Mouse (Mus musculus) CD4-positive, CD25-positive, alpha-beta regulatory T cell, adult 4 months (primary cell): Measurements from ENCODE around the gene Apbb2. TPM values are rescaled to one million over a fixed set of nuclear protein-coding genes. Genes with fewer than 3 reads are reported as not detected.

Source experiments
- ATAC-seq: one replicate; pipeline ENCODE4 v1.8.0; 2017
- polyA plus RNA-seq, 2 experiments: library from polyadenylated mRNA; unstranded; fragments of 100-300 nt; shearing (Covaris generic); gene quantifications; one replicate each; pipeline ENCODE4 v1.2.1; 2017

The Apbb2 gene
- polyA plus RNA-seq, 2 experiments from 2014 or later: 0.93 to 6.7 TPM

DNA sequence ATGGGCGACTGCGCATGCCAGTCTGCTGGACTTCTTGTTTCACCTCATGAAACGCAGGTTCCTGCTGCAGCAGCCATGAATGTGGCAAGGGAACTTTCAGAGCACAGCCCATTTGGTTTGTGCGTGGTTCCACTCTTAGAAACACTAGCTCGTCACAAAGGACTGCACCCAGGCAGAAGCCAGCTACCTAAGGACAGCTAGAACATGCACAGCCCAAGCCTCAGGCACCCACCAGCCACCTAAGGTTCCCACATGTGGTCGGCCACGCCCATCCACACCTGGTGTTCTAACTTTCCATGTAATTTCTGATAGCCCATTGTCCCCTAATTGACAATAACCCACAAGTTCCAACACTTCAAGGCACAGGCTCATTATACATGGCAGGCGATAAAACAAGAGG is 102.3 kb downstream of the Apbb2 start:
- no peak for ATAC-seq

DNA sequence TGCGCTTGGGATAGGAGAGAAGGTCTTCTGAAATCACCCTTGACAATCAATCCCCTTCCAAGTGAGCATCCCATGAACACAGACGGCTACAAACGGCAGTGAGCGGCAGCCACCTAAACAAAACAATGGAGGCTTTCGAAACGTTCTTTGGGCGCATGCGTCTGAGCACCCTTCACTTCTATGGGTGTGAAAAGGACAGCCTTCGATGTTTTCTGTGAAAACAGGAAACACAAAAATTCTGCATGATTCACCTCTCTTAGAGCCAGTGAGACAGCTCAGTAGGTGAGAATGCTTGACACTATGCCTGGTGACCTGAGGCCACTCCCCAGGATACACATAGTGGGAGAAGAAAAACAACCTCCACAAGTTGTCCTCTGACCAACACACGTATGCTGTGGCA is 103.3 kb downstream of the Apbb2 start:
- no peak for ATAC-seq

DNA sequence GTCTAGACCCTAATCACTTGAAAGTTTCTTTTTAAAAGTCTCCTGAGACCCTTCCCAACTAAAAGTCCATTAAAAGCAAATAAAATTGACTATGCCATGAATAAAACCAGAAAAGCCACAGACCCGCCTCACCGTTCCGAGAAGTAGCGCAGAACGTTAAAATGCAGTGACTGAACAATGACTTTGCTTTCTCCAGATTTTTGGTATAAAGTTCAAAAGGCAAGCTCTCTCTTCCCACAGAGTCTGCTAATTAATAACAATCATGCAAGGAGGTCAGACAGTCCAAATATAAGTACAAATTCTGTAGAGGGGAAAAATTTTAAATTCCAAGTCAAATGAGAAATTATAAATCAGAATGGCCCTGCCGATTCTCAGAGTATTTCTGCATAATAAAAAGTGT is 103.9 kb downstream of the Apbb2 start:
- ATAC-seq: no peak

DNA sequence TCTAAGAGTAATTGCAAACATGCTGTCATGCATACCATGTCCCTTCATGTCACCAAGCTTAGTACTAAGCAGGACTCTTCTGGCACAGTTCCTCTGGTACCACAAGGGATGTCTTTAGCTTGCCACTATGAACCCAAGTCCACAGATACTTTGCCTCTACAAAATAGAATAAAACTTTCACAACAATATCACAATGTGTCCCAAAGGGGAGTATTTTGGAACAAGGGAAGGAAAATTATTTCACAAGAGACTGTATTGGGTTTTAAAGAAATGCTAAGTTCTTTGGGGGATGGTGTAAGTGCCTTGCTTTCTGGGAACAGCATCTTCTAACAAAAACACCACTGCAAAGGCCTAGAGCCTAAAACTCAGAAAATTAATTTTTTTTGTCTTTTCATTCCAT is 105.2 kb downstream of the Apbb2 start:
- no peak for ATAC-seq

DNA sequence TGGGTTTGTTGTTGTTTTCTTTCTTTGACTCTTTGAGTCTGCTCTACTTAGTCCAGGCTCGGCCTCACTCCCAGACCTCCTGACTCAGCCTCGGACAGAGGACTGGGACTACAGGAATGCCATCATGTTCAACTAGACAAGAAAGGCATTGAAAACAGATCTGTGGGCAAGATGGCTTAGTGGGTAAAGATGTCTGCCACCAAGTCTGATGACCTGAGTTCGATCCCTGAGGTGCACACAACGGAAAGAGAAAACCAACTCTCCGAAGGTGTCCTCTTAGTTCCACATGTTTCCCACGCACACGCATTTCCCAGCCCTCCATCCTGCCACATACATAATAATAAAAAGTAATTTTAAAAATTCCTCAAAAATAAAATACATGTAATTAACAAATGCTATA is 106.1 kb downstream of the Apbb2 start:
- no peak for ATAC-seq

DNA sequence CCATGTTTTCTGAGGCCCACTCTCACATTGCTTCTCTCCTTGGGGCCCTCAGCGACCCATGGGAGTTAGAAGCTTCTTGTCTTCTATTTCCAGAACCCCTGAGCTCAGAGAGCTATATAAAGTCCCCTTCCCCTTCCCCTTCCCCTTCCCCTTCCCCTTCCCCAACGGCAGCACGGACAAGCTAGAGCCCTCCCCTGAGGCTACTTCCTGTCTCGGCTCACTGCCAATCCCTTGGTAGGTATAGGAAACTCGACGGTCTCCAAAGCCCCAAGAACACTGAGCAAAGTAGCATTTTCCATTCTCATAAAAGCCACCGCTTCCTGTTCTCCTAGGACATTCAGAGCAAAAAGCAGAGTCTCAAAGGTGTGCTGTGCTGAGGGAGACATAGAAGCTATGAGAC is 107.9 kb downstream of the Apbb2 start:
- ATAC-seq: no peak

DNA sequence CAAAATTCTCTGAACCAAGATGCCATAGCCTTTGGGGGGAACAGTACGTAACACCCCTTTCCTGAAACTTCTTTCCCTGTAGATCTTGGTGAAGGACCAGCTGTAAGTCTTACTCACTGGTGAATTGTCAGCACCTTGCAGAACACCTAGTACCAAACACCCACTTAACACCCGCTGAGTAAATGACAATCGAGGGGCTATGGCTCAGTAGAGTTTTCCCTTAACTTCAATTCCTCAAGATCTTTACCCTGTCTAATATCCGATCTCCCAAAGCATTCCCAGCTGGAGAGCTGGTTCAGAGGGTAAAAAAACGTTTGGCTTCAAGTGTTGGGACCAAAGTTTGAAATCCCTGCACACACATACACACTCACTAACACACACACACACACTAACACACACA is 109.4 kb downstream of the Apbb2 start:
- no peak for ATAC-seq

DNA sequence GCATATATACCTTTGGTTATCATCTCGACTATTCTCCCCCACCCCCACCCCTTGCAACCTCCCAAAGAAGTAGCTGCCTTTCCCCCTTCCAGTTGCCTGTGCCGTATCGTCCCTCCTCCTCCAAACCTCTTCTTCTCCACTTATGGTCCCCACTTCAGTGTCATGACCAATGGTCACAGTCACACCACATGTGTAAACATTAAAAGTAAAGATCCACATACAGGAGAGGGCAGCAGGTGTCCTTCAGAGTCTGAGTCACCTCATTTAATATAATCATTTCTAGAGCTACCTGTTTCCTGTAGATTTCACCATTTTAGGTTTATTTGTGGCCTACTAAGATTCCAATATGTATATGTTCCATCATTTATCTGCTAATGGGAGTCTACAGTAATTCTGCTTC is 113.0 kb downstream of the Apbb2 start:
- no peak for ATAC-seq

DNA sequence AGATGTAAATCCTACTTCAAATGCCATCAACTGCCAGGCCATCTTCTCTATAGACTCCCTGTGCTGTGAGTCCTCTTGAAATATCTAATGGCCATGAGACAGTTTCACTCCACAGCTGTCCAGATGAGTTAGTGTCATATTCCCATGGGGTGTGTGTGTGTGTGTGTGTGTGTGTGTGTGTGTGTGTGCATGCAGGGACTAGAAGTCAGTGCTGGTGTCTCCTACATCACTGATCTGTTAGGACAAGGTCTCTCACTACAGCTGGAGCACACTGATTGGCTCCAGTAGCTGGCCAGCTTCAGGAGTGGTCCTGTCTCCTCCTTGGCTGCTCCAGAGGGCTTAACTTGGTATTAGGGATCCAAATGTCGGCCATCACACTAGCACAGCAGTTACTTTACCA is 113.5 kb downstream of the Apbb2 start:
- ATAC-seq: no peak

DNA sequence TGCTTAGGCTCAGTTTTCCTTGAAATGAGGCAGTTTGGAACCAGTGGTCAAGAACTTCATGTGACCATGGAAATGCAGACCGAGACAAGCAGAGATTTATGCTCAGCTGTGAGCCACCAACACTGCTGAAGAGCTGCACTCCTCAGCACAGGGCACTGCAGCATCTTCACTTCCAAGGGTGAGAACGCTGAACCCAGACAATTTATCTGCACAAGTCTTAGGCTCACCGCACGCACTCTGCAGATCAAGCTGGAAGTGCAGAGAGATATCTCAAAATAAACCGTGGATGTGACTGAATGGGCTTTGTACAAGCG is 114.2 kb downstream of the Apbb2 start:
- no peak for ATAC-seq

DNA sequence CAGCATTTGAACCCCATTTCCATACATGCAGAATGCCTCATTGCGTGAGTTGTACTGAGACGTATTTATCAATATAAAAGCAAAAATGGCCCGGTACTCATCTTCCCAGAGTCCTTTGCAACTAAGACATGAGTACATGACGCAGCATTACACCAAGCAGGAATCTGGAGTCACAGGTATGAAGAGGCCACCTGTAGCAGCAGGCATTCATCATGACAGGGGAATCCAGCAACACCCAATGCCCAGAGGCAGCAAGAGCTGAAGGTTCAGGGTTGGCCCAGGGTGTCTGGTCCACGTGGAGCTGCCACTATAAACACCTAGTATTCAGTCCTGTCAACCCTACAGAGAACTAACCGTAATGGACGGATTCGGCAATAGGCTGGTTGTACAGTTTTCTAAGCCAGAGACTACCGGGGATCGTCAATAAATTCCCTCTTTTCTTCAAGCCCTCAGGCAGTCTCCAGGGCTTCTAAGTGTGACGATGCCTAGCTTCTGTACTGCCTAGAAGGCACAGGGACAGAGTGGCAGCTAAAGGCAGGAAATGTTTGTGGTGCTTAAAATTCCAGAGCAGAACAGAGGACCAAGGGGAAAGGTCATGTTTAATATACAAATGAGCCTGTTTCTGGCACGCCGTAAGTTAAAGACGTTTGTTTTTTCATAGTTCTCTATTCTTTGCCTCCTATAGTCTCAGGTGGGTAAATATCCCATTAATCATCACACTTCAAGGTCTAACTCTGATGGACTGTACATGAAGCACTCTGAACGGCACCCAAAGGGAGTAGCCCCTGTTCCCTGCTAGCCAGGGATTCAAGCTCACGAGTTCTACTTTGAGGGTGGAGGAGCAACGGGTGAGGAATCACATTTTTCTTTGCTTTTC is 114.8 kb downstream of the Apbb2 start:
- ATAC-seq: no peak

DNA sequence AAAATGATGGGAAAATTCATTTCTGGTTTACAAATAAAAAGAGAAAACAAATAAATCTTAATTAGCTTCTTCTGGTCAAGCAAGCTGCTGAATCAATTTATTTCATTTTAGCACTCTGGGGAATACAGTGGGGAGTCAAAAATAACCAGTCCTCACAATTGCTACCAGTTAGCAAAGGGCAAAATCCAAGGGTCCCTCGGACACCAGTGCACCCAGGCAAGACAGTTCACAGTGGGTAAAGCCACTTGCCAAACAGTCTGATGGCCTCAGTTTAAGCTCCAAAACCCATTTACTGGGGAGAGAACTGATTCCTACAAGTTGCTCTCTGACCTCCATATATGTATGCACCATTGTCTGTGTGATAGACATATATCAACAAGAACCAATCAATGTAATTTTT is 115.6 kb downstream of the Apbb2 start:
- no peak for ATAC-seq

DNA sequence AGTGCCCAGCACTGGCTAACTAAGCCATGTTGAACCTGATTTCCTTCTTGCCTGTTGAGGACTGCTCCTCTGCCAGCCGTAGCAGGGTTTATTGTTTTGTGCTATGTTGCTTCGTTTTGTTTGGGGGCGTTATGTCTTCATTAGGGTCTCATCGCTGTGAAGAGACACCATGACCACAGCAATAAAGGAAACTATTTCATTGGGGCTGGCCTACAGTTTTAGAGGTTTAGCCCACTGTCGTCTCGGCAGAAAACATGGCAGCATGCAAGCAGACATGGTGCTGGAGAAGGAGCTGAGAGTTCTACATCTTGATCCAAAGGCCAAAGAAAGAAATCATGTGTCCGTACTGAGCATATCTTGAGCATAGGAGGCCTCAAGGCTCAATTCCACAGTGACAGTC is 119.0 kb downstream of the Apbb2 start:
- no peak for ATAC-seq

DNA sequence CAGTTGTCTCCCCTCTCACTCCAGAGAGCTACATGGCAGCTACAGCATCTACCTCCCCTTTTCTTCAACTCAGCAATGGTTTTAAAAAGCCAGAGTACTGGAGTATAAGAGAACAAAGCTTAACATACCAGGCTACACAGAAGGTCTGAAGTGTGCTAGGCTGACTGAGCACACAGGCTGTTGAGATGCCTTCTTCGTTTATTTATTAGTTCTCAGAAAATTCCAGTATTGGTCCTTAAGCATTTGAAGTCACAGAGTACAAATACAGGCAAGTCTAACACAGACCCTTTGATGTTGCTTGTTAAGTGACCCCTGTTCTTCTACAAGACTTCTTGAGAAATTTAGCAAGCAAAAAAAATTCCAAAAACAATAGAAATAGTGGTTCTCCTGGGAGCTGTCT is 120.4 kb downstream of the Apbb2 start:
- no peak for ATAC-seq

DNA sequence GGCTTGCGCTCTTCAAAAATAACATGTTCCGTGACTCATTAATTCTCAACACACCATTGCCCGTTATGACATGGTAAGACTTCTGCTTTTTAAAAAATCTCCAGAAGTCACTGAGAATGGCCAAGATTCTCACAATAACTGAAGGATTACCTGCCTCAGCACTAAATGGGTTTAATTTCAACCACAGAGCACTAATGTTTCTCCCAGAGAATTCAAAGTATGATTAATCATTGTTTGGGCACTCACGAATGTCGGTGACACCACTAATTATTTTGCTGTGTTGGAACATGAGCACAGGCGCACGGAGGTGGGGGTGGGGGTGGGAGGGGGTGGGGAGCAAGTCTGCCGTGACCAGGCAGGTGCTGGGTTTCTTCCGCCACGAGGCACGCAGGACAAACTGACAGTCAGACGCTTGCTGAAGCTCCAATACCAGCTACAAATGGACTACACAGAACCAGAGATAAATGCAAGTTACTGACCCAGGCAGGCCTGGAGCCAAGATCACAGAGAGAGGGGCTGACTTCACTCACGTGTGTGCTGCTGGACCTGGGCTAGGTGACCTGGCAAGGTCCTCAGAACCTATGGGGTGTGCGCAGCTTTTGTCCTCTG is 121.0 kb downstream of the Apbb2 start:
- no peak for ATAC-seq

DNA sequence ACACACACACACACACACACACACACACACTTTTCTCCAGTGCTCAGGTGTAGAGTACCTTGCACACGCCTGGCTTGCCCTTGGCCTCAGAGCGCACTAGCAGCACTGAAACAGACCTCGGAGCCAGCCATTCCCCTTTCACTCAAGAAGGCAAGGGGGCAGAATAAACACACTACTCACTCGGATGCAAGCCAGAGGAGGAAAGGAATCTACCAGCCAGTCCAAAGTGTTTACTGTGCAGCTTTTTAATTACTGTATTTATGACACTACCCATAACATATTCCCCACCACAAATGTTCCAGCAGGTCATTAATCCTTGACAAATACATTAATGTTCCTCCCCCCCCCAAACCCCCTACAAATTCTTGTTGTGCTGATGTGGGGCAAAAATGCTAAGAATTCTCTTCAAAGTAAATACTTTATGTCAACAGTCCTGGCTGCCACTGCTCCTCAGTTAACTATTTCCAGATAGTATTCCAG is 121.7 kb downstream of the Apbb2 start:
- ATAC-seq: no peak

DNA sequence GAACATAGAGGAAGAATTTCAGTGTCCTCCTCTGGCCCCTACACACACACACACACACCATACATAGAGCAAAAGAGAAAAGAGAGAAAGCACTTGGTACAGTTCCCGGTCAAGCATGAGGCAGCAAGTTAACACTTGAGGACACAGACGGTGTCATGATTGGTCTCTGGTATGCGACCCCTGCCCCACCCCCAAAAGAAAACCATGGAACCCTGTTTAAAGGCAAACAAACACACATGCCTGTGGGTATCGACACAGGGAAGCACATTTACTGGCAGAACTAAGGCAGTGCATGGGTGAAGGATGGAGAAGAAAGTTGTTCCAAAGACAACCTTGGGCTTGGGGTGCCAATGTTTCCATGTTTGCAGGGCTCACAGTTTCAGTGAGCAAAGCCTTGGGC is 123.9 kb downstream of the Apbb2 start:
- no peak for ATAC-seq

DNA sequence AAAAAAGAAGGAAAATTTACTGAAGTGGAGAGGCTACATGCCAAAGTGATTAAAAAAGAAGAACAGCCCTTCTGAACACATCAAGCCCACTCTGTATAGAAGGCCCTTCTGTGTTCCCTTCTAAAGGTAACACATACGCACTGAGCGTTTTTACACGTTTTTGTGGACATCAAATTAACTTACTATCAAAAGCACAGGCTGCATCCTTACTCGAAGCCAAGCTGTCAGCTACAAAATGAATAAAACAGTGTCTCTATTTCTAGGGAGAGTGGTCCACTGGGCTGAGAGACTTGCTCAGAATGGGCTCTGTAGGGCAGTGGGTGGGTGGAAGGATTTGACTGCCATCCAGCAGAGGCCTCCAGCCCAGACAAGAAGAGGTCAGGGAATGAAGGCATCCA is 126.0 kb downstream of the Apbb2 start:
- no peak for ATAC-seq

DNA sequence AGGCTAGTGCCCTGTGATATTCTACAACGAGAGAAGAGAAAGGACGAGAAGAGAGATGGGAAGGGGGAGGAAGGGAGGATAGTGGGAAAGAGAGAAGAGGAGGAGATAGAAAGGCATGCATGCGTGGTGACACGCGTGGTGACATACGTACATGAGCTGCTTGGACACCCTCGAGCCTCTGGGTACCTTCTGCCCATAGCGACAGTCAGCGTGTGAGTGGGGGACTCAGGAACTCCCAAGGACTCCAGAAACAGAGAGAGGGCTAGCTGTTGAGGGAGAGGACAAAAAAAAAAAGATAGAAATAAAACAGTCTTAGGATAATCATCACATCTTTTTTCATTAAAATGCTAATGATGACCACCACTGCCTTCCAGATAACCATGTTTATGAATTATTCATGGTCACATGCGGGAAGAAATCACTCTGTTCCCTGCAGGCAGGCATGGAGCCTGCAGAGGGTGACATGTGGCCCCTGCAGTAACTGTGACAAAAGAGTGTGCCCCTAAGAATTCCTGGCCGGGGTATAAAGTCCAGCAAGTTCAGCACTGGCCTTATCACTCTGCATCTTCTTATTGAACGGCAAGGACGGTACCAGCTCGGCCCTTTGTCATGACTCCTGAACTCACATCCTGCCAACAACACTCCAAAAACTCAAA is 126.5 kb downstream of the Apbb2 start:
- ATAC-seq: no peak

DNA sequence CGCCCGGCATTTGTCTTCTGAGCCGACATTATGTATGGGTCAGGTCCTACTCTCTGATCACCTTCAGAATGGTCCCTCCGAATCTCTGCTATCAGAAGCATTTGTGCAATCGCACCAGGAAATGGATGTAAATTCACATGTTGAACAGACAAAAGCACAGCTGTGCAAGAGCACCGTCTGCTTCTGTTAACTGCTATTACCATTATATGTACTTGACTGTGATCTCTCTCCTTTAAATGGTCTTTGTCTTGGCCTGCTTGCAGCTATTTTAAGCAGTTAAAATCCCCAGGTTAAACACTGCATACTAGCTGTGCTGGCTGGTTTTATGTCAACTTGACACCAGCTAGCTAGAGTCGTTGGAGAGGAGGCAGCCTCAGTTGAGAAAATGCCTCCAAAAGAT is 132.6 kb downstream of the Apbb2 start:
- no peak for ATAC-seq

DNA sequence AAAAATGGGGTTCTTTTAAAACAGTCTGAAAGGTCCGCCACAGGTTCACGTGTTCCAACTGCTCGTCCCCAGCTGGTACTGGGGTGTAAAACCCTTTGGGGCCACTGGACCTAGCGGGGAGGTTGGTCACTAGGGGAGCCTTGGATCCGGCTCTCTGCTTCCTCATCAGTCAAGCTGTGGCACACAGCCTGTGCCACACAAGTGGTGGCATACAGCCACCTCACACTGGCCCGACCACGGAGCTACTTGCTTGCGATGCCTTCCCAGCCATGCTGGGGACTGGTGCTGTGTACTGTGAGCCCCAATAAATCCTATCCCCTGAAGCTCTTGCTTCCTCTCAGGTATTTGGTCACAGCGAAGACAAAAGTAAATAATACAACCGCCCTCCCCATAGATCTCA is 142.3 kb downstream of the Apbb2 start:
- ATAC-seq: no peak

DNA sequence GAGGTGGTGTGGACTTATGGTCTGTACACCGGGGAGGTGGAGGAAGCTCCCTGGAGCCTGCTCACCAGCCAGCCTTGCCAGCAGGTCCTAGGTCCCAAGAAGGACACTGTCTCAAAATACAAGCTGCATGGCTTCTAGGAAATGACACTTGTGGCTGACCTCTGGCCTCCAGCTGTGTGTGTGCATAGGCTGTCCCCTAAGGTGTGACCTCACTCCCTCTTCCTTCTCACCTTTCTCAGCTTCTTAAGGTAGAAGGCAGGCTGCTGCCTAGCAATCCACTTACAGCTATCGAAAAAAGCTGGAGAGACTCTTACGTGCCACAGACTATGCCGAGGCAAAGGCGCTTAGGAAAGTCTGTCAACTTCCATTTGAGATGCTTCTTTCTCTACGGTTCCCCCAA is 142.8 kb downstream of the Apbb2 start:
- ATAC-seq: no peak

DNA sequence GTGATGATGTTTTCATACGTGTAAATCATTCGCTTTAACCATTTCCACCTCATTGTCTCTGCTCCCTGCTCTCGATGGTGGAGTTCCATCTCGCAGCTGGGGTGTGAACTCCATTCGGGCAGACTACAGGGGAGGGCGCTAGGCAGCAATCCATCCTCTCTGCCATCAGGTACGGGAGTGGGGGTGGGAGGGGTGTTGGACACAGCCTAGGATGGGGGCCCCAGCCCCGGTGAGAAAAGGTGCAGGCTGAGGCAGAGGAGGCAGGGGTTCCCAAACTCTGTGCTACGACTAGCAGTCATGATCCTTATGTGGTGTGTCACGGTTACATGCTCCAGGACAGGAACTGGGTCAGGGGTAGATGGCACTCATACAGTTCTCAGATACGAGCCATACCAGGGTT is 144.4 kb downstream of the Apbb2 start:
- no peak for ATAC-seq

DNA sequence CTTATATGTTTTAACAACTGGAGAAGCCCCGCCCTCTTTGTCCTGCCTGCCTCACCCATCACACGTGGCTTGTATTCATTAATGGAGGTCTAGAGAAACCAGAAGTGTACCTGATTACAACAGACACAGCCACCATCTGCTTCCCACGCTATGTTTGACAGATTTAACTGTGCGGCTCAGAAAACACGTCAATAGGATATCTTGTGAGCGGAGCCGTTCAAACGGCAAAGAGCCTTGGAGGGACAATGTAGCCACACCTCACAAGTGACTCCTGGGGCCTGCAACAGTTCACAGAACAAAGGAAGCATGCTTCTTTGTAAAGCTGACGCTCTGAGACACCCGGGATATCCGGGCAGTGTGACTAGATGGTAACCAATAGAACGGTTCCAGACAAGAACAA is 145.0 kb downstream of the Apbb2 start:
- ATAC-seq: no peak
